Mouse (Mus musculus): ENCODE measurements at regions not wholly inside any gene's neighbourhood (a gene's known extent, or its start where the extent isn't known, plus 50 kb on each side); places are given as distances from the start of the nearest gene placed in this dataset.

DNA sequence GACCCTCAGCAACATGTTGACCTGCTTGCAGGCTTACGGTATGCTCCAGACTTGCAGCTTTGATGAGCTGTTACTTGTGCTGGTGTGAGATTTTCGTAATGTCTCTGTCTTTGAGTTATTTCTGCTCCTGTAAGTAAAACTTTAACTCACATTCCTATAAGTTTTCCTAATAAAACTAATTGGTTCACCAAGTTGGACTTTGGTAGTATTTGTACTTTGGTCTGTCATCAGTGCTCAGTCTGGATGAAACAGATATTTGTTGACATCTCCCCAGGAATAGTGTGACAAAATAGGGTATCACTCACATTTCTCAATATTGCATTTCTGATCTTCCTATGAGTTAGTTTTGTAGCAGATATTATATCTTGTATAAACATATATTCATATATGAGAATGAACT is 313.3 kb downstream of the Zfp619 start:
- in situ Hi-C loops (cut with MboI; ENCODE audit: low sequenced_read_pairs in 2 of 2, unreplicated experiment in 2 of 2) = no loop called here
- Histone ChIP-seq H3K27ac (ENCODE audit: insufficient read depth, low read depth, low read length, poor library complexity, severe bottlenecking) (no peak overlapping the region), H3K9ac (ENCODE audit: insufficient read depth, low read depth, low read length, poor library complexity, severe bottlenecking) (no peak overlapping the region), H3K4me3 (ENCODE audit: insufficient read depth in 1 of 2, low read depth in 1 of 2, low read length in 2 of 2, poor library complexity in 1 of 2, severe bottlenecking in 1 of 2) (no peak overlapping the region), H3K9me3 (ENCODE audit: control insufficient read depth, insufficient read depth, low read depth, low read length) (no peaks in the 10 kb centered on the region), H3K4me1 (ENCODE audit: control insufficient read depth in 2 of 2, insufficient read depth in 2 of 2, low read length in 2 of 2, poor library complexity in 1 of 2) (no peaks in the 10 kb centered on the region), H3K36me3 (ENCODE audit: control insufficient read depth, insufficient read depth, low read length, poor library complexity, severe bottlenecking) (no peaks in the 10 kb centered on the region)
- DNase-seq (ENCODE audit: low read depth, low spot score) = no peak
- no peak for TF ChIP-seq ZNF384 (IDR thresholded peaks at IDR 0.05; ENCODE audit: low read depth, low read length)
- TF ChIP-seq ZC3H11A (IDR thresholded peaks at IDR 0.05; ENCODE audit: borderline replicate concordance, low read depth, low read length) = no peak

- no peaks in the 10 kb centered on the region for H3K9me3 ChIP-seq (ENCODE audit: control insufficient read depth, insufficient read depth, low read depth, low read length)
Observed at GRCm38 (mm10) chr7:39841988-39842387, 324.4 kb downstream of the Zfp619 start.

GRCm38 (mm10) chr7:39847914-39848782 is 330.6 kb downstream of the Zfp619 start:
- peak; percentile 43 for DNase-seq (ENCODE audit: low read depth, low spot score)

More at GRCm38 (mm10) chr7:39841988-39842387, 324.4 kb downstream of the Zfp619 start:
- in situ Hi-C loops (cut with MboI; ENCODE audit: low sequenced_read_pairs in 2 of 2, unreplicated experiment in 2 of 2) = no loop called here
- Histone ChIP-seq H3K4me1 (ENCODE audit: control insufficient read depth in 2 of 2, insufficient read depth in 2 of 2, low read length in 2 of 2, poor library complexity in 1 of 2) (no peaks in the 10 kb centered on the region; a peak in 1 of 4 replicates), H3K4me3 (ENCODE audit: insufficient read depth in 1 of 2, low read depth in 1 of 2, low read length in 2 of 2, poor library complexity in 1 of 2, severe bottlenecking in 1 of 2) (no peak overlapping the region), H3K27ac (ENCODE audit: insufficient read depth, low read depth, low read length, poor library complexity, severe bottlenecking) (no peak overlapping the region), H3K9ac (ENCODE audit: insufficient read depth, low read depth, low read length, poor library complexity, severe bottlenecking) (no peak overlapping the region), H3K36me3 (ENCODE audit: control insufficient read depth, insufficient read depth, low read length, poor library complexity, severe bottlenecking) (no peaks in the 10 kb centered on the region)
- TF ChIP-seq ZC3H11A (IDR thresholded peaks at IDR 0.05; ENCODE audit: borderline replicate concordance, low read depth, low read length) = no peak
- TF ChIP-seq HCFC1 (IDR thresholded peaks at IDR 0.05; ENCODE audit: borderline replicate concordance, insufficient read depth, low read length) = no peak
- no peak for TF ChIP-seq CHD2 (IDR thresholded peaks at IDR 0.05; ENCODE audit: low read depth, low read length)
- TF ChIP-seq MAFK (IDR thresholded peaks at IDR 0.05; ENCODE audit: insufficient read depth, low read depth, low read length) = no peak
- TF ChIP-seq ZNF384 (IDR thresholded peaks at IDR 0.05; ENCODE audit: low read depth, low read length) = no peak
- no peak for DNase-seq (ENCODE audit: low read depth, low spot score)

DNA sequence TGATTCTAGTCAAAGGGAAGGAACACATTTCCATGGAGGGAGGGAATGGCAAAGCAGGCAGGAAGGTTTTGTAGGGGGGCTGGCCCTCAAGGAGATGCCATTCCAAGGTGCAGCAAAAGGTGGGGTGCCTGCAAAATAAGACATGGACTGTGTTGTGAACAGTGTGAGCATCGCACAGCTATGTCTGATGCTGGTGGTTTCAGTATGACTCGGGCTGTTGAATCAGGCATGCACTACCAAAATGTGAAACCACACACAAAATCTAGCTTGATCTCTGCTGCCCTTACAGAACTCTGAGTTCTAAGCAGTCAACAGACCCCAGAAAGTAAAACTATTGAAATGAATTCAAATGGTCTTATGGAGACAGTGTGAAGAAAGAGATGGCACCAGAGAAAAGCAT is 339.7 kb downstream of the Zfp619 start:
- Histone ChIP-seq H3K9me3 (ENCODE audit: control insufficient read depth, insufficient read depth, low read depth, low read length) (no peaks in the 10 kb centered on the region), H3K36me3 (ENCODE audit: control insufficient read depth, insufficient read depth, low read length, poor library complexity, severe bottlenecking) (no peaks in the 10 kb centered on the region), H3K4me3 (ENCODE audit: insufficient read depth in 1 of 2, low read depth in 1 of 2, low read length in 2 of 2, poor library complexity in 1 of 2, severe bottlenecking in 1 of 2) (no peak overlapping the region), H3K9ac (ENCODE audit: insufficient read depth, low read depth, low read length, poor library complexity, severe bottlenecking) (no peak overlapping the region), H3K27ac (ENCODE audit: insufficient read depth, low read depth, low read length, poor library complexity, severe bottlenecking) (no peak overlapping the region), H3K4me1 (ENCODE audit: control insufficient read depth in 2 of 2, insufficient read depth in 2 of 2, low read length in 2 of 2, poor library complexity in 1 of 2) (no peaks in the 10 kb centered on the region)
- DNase-seq (ENCODE audit: low read depth, low spot score) = no peak
- TF ChIP-seq CHD2 (IDR thresholded peaks at IDR 0.05; ENCODE audit: low read depth, low read length) (no peak), ZNF384 (IDR thresholded peaks at IDR 0.05; ENCODE audit: low read depth, low read length) (no peak), HCFC1 (IDR thresholded peaks at IDR 0.05; ENCODE audit: borderline replicate concordance, insufficient read depth, low read length) (no peak), ZC3H11A (IDR thresholded peaks at IDR 0.05; ENCODE audit: borderline replicate concordance, low read depth, low read length) (no peak), MAFK (IDR thresholded peaks at IDR 0.05; ENCODE audit: insufficient read depth, low read depth, low read length) (no peak)
- in situ Hi-C loops (cut with MboI; ENCODE audit: low sequenced_read_pairs in 2 of 2, unreplicated experiment in 2 of 2) = loop anchor here in 1 of 2 experiments (25.0 kb wide), 1 partner anchor 805 kb away; no protein-coding TSS in a partner anchor

More at GRCm38 (mm10) chr7:39847914-39848782, 330.6 kb downstream of the Zfp619 start:
- Histone ChIP-seq H3K27ac (ENCODE audit: insufficient read depth, low read depth, low read length, poor library complexity, severe bottlenecking) (no peak overlapping the region), H3K9me3 (ENCODE audit: control insufficient read depth, insufficient read depth, low read depth, low read length) (no peaks in the 10 kb centered on the region), H3K9ac (ENCODE audit: insufficient read depth, low read depth, low read length, poor library complexity, severe bottlenecking) (no peak overlapping the region), H3K36me3 (ENCODE audit: control insufficient read depth, insufficient read depth, low read length, poor library complexity, severe bottlenecking) (no peaks in the 10 kb centered on the region), H3K4me1 (ENCODE audit: control insufficient read depth in 2 of 2, insufficient read depth in 2 of 2, low read length in 2 of 2, poor library complexity in 1 of 2) (no peaks in the 10 kb centered on the region; a peak in 1 of 4 replicates), H3K4me3 (ENCODE audit: insufficient read depth in 1 of 2, low read depth in 1 of 2, low read length in 2 of 2, poor library complexity in 1 of 2, severe bottlenecking in 1 of 2) (no peak overlapping the region)
- TF ChIP-seq ZC3H11A (IDR thresholded peaks at IDR 0.05; ENCODE audit: borderline replicate concordance, low read depth, low read length) (peak; percentile 73), ZNF384 (IDR thresholded peaks at IDR 0.05; ENCODE audit: low read depth, low read length) (no peak), MAFK (IDR thresholded peaks at IDR 0.05; ENCODE audit: insufficient read depth, low read depth, low read length) (no peak), HCFC1 (IDR thresholded peaks at IDR 0.05; ENCODE audit: borderline replicate concordance, insufficient read depth, low read length) (no peak)
- in situ Hi-C loops (cut with MboI; ENCODE audit: low sequenced_read_pairs in 2 of 2, unreplicated experiment in 2 of 2) = no loop called here
